Mouse (Mus musculus) kidney, adult 10 weeks (tissue): ENCODE results near the gene Gm4737. TPM values are rescaled to one million over a fixed set of nuclear protein-coding genes. Genes with fewer than 3 reads are reported as not detected.

Experiments
- polyA plus RNA-seq: library from polyadenylated mRNA; stranded (reverse); fragments of 350-450 nt; fragmentation: Illumina TruSeq; extraction: RNeasy Lipid Tissue Mini Kit (QIAGEN cat#74804); gene quantifications from one replicate; pipeline ENCODE4 v1.2.3, GENCODE M21; 2014; ENCODE audit warnings: low read depth, low replicate concordance

Gene Gm4737
- 9.0 TPM for polyA plus RNA-seq

DNA sequence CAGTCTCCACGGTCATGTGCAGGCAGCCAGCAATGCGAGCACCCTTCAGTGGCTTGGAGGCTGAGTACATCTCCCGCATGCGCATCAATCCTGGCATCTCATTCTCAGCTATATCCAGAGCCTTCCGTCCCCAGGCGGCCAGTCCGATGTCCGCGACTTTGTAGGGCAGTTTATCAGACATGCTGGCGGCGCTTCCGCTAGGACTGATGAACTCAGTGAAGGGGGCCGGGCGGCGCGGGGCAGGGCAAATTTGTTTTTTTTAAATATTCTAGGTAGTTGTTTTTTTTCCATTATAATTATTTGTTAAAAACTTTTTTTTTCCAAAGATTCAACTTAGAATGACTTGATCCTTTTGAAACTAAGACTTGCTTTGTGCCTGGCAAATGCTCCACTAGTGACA lies at the start of gene Gm4737:
Gene Gm4737, minus strand, starts transcription at position 246 of the 400 bp plus-strand sequence.

DNA sequence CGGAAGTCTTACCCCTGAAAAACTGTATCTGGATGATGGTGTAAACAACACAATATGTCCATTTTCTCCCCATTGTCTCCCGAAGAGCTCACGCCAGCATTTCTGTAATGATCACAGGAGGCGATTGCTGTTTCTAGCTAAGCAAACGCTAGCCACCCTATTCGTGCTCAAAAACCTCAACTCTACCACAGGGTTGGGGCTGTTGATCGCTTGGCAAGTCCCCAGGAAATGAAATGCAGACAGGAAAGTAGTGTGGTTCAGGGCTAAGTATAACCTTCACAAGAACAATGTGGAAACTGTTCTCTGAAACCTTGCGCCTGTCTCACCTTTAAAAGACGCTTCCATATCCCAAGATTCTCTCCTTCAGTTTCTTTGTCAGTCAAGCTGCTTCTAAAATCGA lies 34.9 kb downstream of the Gm4737 start, which contains the start of gene Cd96:
Gene Cd96, minus strand, starts transcription at position 232 of the 400 bp plus-strand sequence.

Other genes with a start within 250 kb of the Gm4737 start
- 206 TPM for gene Phldb2, start 201.5 kb downstream of the Gm4737 start, polyA plus RNA-seq
- 5.5 TPM for gene Plcxd2, start 144.9 kb downstream of the Gm4737 start, polyA plus RNA-seq
- not detected for gene Cd96, start 34.8 kb downstream of the Gm4737 start, polyA plus RNA-seq